Mouse (Mus musculus) neural tube, embryonic 13.5 days (tissue): ENCODE results near the gene Tle3. TPM values are rescaled to one million over a fixed set of nuclear protein-coding genes. Genes with fewer than 3 reads are reported as not detected.

Experiments used
- ATAC-seq: fragments of 200-750 bp; cut with Nextera tagmentation; 2 replicates; pipeline ENCODE4 v1.8.0; 2017; ENCODE audit warnings: low read depth, mild to moderate bottlenecking, moderate TSS enrichment, moderate library complexity
- H3K27ac ChIP-seq: fragments of 300-500 bp; sonication (generic); replicated peaks from 2 replicates; pipeline ENCODE4 v1.5.1; 2015; ENCODE audit warnings: moderate library complexity, mild to moderate bottlenecking, inconsistent platforms
- H3K27me3 ChIP-seq: fragments of 300-500 bp; sonication (generic); 2 replicates; pipeline ENCODE4 v1.6.1; 2015; ENCODE audit warnings: mild to moderate bottlenecking, inconsistent platforms
- H3K36me3 ChIP-seq: fragments of 300-500 bp; sonication (generic); 2 replicates; pipeline ENCODE4 v1.6.1; 2015; ENCODE audit warnings: mild to moderate bottlenecking, inconsistent platforms
- H3K4me1 ChIP-seq: fragments of 300-500 bp; sonication (generic); replicated peaks from 2 replicates; pipeline ENCODE4 v1.6.1; 2015; ENCODE audit warnings: inconsistent platforms
- H3K4me2 ChIP-seq: fragments of 300-500 bp; sonication (generic); 2 replicates; pipeline ENCODE4 v1.6.1; 2015; ENCODE audit warnings: inconsistent platforms, mild to moderate bottlenecking, moderate library complexity
- H3K4me3 ChIP-seq: fragments of 300-500 bp; sonication (generic); 2 replicates; pipeline ENCODE4 v1.5.1; 2015; ENCODE audit warnings: mild to moderate bottlenecking, inconsistent platforms
- H3K9ac ChIP-seq: fragments of 300-500 bp; sonication (generic); 2 replicates; pipeline ENCODE4 v1.6.1; 2015; ENCODE audit warnings: moderate library complexity, mild to moderate bottlenecking, inconsistent platforms
- H3K9me3 ChIP-seq: fragments of 300-500 bp; sonication (generic); 2 replicates; pipeline ENCODE4 v1.6.1; 2016; ENCODE audit warnings: inconsistent platforms
- WGBS: fragments of 180-500 bp; shearing (Covaris S2); methylation state at CpG from one replicate; pipeline ENCODE4 v1.1.7; 2015; 5-methylcytosine and 5-hydroxymethylcytosine counted together
- polyA plus RNA-seq: library from polyadenylated mRNA; unstranded; fragments of >200 nt; fragmentation: Nextera tagmentation; extraction: Ambion mirVana; gene quantifications from 2 replicates; pipeline ENCODE4 v1.2.1, GENCODE M21; 2015

Gene Tle3
- polyA plus RNA-seq, 1 experiment from 2014 or later: 31.1 TPM

DNA sequence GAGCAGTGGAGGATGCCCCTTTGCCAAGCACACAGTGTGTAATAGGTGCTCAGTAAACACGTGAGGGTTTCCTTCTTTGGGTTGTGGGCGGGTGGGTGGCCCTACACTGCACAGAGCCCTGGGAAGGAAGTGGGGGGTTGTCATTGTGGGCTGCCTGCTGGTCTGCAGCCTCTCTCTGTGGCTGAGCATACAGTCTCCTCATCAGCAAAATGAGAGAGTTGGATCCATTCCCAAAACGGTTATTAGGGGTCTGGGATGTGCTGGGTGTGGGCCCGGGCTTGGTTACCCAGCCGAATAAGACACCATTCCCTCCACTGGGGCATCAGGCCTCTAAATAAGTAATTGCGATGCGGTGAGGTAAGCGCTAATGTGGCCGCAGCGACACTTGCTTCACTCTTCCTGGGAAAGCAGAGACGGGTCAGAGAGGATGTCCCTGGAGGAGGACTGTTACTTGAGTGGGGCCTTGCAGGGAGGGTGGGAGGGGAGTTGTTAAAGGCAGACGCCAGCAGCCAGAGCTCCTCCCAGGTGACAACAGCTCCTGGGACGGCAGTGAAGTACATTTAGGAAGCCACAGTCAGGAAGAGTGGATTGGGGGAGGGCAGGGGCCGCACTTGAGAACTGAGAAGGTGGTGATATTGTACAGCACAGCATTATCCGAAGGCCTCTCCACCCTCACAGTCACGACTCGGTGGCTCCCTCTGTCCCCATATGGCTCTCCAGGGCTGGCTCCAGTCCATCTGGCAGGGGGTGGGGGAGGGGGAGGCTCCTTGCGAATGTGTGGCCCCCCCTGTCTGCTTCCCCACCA lies 8.3 kb downstream of the Tle3 start:
- peak; percentile 40 for ATAC-seq
- Histone ChIP-seq H3K36me3 (0 out of 2 replicates have a peak, but pooled peaks cover 14% of the 10 kb centered on the region), H3K27ac (peak overlapping the region; percentile 62), H3K9ac (peak overlapping the region; percentile 52), H3K27me3 (no peaks in the 10 kb centered on the region; the same call in 1 of the 2 replicates), H3K4me2 (peak overlapping the region; percentile 85), H3K4me3 (peak overlapping the region; percentile 5; the same call in 1 of the 2 replicates), H3K4me1 (peaks cover 100% of the 10 kb centered on the region), H3K9me3 (no peaks in the 10 kb centered on the region)
- WGBS: 8% methylated on average over 18 of the region's 18 CpGs

DNA sequence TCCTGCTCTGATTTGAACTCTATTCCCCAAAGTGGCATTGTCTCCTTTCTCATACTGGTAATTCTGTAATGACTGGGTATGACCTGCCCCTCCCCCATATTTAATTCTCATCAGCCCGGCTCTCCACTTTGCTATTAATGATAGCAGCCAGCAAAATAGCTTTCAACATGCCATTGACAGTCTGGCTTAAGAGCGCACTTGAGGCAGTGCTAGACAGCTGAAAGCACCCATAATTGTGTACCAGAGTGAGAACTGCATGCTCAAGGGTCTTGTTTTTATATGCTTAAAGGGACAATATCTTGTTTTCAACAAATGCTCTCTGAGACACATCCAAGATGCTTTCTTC lies 8.9 kb downstream of the Tle3 start:
- H3K4me3 ChIP-seq: peak overlapping the region; percentile 5; the same call in 1 of the 2 replicates
- peak overlapping the region; percentile 62 for H3K27ac ChIP-seq
- H3K36me3 ChIP-seq: 0 out of 2 replicates have a peak, but pooled peaks cover 14% of the 10 kb centered on the region
- ATAC-seq: 0 out of 2 replicates have a peak, but pooled peaks have one; percentile 2
- H3K9me3 ChIP-seq: no peaks in the 10 kb centered on the region
- H3K4me1 ChIP-seq: peaks cover 100% of the 10 kb centered on the region
- WGBS: 30% methylated on average over 2 of the region's 2 CpGs
- H3K27me3 ChIP-seq: no peaks in the 10 kb centered on the region; the same call in 1 of the 2 replicates
- peak overlapping the region; percentile 52; the same call in 1 of the 2 replicates for H3K9ac ChIP-seq
- H3K4me2 ChIP-seq: peak overlapping the region; percentile 85

DNA sequence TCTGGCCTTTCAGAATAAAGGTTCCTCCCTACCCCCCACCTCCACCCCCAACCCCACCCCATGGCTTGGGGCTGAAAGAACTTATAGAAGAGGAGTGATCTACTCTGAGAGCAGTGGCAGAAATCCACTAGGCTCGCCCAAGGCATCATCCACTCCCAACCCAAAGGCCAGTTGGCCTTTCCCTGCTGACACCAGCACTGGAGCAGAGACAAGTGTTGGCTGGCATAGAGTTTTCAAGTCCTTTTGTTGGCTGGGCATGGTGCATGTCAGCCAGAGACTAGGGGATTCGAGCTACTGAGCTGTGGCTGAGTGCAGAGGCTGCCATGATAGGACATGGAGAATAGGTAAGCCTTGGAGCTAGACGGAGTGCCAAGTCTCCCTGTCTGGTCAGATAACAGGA lies 9.3 kb downstream of the Tle3 start:
- 84% methylated on average over 3 of the region's 3 CpGs for WGBS

DNA sequence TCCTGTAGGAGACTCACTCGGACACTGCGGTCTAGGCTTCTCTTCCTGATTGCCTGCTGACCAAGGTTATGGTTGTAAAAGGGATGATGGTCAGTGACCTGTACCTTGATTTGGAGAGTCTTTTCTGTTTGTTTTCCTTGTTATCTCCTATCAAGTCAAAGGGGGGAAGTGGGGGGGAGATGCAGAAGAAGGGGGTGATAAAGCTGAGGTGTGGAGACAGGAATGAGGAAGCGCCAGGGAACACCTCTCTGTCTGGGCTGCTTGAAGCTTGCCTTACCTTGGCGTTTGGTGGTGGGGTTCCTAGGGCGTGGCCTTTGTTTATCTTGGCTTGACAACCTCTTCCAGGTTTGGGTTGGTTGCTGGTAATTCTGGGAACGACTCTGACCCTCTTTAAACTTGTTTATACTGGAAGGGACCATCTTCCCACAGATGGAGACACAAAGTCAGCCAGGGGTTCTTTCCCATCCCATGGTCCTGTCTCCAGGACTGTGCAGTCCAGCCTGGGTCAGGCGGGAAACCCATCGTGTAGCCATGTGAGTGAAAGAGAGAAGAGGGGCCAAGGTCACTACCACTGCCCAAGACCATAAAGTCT lies 10.5 kb downstream of the Tle3 start:
- WGBS: 78% methylated on average over 8 of the region's 8 CpGs
- no peak overlapping the region for H3K27ac ChIP-seq
- H3K4me3 ChIP-seq: no peak overlapping the region
- H3K9ac ChIP-seq: no peak overlapping the region
- H3K36me3 ChIP-seq: peaks cover 21% of the 10 kb centered on the region; the same call in 1 of the 2 replicates
- no peak for ATAC-seq
- H3K4me2 ChIP-seq: no peak overlapping the region
- H3K4me1 ChIP-seq: peaks cover 100% of the 10 kb centered on the region
- H3K9me3 ChIP-seq: no peaks in the 10 kb centered on the region
- H3K27me3 ChIP-seq: no peaks in the 10 kb centered on the region; the same call in 1 of the 2 replicates

More for the DNA sequence above, 9.3 kb downstream of the Tle3 start:
- H3K27me3 ChIP-seq: no peaks in the 10 kb centered on the region; the same call in 1 of the 2 replicates
- ATAC-seq: no peak
- H3K9ac ChIP-seq: 0 out of 2 replicates have a peak overlapping the region, but pooled peaks have one; percentile 5
- H3K9me3 ChIP-seq: no peaks in the 10 kb centered on the region
- H3K4me3 ChIP-seq: no peak overlapping the region
- peak overlapping the region; percentile 62 for H3K27ac ChIP-seq
- H3K4me2 ChIP-seq: peak overlapping the region; percentile 85
- peaks cover 100% of the 10 kb centered on the region for H3K4me1 ChIP-seq
- 0 out of 2 replicates have a peak, but pooled peaks cover 14% of the 10 kb centered on the region for H3K36me3 ChIP-seq

DNA sequence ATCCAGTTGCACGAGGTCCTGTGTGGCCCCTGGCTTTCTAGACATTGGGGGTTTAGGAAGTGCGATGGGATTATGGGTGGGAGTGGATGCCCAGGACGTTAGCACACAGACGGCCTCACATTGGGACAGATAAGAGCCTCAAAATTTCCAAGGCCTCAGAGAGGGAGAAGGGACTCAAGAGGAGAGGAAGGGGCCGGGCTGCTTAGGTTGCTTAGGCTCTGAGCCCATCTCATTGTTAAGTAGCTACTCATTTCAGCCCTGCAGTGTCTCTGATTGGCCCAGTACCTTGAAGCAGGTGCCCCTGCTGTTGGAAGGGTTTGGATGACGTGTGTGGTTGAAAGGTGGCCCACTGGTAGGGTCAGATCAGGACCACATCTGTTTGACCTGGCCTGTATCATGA lies 11.9 kb downstream of the Tle3 start:
- Histone ChIP-seq H3K36me3 (peaks cover 28% of the 10 kb centered on the region; the same call in 1 of the 2 replicates), H3K27ac (peak overlapping the region; percentile 28), H3K4me2 (peak overlapping the region; percentile 36; the same call in 1 of the 2 replicates), H3K4me1 (peaks cover 100% of the 10 kb centered on the region), H3K27me3 (no peaks in the 10 kb centered on the region; the same call in 1 of the 2 replicates), H3K4me3 (no peak overlapping the region), H3K9me3 (no peaks in the 10 kb centered on the region), H3K9ac (peak overlapping the region; percentile 46)
- 43% methylated on average over 6 of the region's 6 CpGs for WGBS
- no peak for ATAC-seq

DNA sequence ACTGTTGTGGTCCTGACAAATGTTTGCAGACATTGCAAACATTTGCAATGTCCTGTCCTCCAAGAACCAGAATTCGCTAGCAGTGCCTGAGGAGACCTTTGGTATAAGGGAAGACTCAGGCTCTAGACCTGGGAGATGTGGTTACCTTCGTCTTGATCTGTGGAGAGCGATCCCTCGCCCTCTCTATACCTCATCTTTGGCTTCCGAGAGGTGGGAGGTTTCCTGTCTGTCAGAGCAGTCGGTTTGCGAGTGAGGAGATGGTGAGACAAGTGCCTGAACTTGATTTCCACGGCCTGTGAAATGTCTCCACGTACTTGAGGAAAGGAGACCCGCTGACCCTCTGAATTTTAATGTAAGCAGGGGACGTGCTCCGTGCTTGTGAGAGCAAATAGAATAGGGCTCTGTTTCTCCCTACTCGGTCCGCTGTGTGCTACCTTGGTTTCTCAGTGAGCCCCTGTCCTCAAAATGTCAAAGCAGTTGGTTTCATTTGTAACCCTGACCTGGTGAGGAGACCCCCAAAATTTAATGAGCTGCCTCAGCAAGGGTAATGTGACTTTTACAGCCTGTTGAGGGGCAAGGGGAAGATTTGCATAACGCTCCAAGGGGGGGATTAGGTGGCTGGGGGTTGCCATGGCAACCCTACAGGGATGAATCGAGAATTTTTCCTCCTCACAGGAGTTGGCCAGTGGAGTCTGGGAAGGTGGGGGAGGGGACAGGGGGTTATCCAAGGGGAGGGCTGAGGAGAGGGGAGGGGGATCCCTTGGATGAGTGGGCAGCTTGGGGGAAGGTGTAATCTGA lies 12.7 kb downstream of the Tle3 start:
- peaks cover 100% of the 10 kb centered on the region for H3K4me1 ChIP-seq
- 7% methylated on average over 16 of the region's 16 CpGs for WGBS
- no peaks in the 10 kb centered on the region for H3K9me3 ChIP-seq
- no peak overlapping the region for H3K4me3 ChIP-seq
- H3K9ac ChIP-seq: peak overlapping the region; percentile 46; the same call in 1 of the 2 replicates
- H3K27me3 ChIP-seq: no peaks in the 10 kb centered on the region; the same call in 1 of the 2 replicates
- H3K36me3 ChIP-seq: peaks cover 35% of the 10 kb centered on the region
- H3K27ac ChIP-seq: peak overlapping the region; percentile 59; the same call in 1 of the 2 replicates
- peak overlapping the region; percentile 36 for H3K4me2 ChIP-seq
- peak; percentile 30 for ATAC-seq

DNA sequence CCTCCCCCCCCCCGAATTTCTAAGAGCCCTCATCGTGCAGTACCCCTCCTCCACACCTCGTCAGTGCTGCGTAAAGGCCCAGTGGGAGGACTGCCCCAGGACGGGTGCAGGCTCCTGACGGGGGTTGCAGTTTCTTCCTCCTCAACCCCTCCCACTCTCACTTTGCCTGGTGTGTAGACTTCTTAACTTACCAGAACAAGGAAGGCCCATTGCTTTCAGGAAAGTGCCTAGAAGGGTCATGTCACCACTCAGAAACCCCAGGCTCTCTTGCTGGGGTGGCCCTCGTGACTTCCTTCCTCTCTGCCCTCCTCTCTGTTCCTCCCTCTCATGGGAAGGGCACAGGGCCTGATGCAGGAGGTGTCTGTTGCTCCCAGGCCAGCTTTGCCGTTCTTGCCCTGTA lies 13.6 kb downstream of the Tle3 start:
- H3K9me3 ChIP-seq: no peaks in the 10 kb centered on the region
- WGBS: 4% methylated on average over 8 of the region's 8 CpGs
- H3K4me3 ChIP-seq: no peak overlapping the region
- no peak for ATAC-seq
- H3K9ac ChIP-seq: peak overlapping the region; percentile 18; the same call in 1 of the 2 replicates
- peak overlapping the region; percentile 36 for H3K4me2 ChIP-seq
- peak overlapping the region; percentile 59 for H3K27ac ChIP-seq
- H3K4me1 ChIP-seq: peaks cover 100% of the 10 kb centered on the region
- H3K36me3 ChIP-seq: peaks cover 44% of the 10 kb centered on the region
- H3K27me3 ChIP-seq: no peaks in the 10 kb centered on the region; the same call in 1 of the 2 replicates

DNA sequence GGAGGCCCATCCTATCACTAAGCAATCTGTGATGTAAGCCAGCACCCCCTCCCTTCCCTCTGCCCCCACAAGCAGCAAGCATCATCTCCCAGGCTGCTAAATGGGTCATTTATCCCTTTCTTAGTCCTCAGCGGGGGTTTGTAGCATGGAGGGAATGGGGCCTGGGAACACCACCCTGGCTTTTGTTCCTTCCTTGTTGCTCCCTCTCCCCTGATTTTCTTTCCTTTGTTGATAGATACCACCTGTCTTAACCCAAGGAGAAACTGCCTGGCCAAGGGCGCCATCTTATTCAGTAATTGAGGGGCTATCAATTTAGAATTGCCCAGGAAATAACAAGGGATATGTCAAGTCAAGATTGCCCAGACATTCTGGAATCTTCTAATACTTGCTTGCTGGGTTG lies 14.1 kb downstream of the Tle3 start:
- peak overlapping the region; percentile 59; the same call in 1 of the 2 replicates for H3K27ac ChIP-seq
- 27% methylated on average over 2 of the region's 2 CpGs for WGBS
- H3K27me3 ChIP-seq: no peaks in the 10 kb centered on the region; the same call in 1 of the 2 replicates
- peaks cover 100% of the 10 kb centered on the region for H3K4me1 ChIP-seq
- peak overlapping the region; percentile 36; the same call in 1 of the 2 replicates for H3K4me2 ChIP-seq
- H3K9me3 ChIP-seq: no peaks in the 10 kb centered on the region
- no peak overlapping the region for H3K4me3 ChIP-seq
- peaks cover 46% of the 10 kb centered on the region for H3K36me3 ChIP-seq
- ATAC-seq: no peak
- peak overlapping the region; percentile 18; the same call in 1 of the 2 replicates for H3K9ac ChIP-seq

DNA sequence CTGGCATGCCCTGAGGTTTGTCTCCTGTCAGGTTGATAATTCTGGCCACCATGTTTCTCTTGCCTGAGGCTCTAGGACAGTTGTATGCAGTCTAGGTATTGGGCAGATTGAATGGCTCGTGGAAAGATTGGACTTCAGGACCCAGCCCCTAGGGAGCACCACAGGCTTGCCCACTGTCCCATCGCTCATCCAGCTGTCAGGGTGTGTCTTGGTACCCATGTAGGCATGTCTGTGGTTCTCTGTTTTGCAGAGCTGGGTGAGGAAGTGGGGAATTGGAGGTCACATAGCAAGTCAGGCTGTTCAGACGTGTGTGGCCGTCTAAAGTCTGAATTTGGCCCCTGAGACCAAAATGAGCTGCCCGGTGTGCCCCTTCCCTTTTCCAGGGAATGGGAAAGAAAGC lies 15.6 kb downstream of the Tle3 start:
- Histone ChIP-seq H3K4me2 (no peak overlapping the region), H3K27me3 (no peaks in the 10 kb centered on the region), H3K4me1 (peaks cover 100% of the 10 kb centered on the region), H3K36me3 (peaks cover 32% of the 10 kb centered on the region), H3K27ac (no peak overlapping the region; the same call in 1 of the 2 replicates), H3K4me3 (no peak overlapping the region), H3K9ac (no peak overlapping the region), H3K9me3 (no peaks in the 10 kb centered on the region)
- WGBS: 73% methylated on average over 5 of the region's 5 CpGs
- ATAC-seq: no peak

DNA sequence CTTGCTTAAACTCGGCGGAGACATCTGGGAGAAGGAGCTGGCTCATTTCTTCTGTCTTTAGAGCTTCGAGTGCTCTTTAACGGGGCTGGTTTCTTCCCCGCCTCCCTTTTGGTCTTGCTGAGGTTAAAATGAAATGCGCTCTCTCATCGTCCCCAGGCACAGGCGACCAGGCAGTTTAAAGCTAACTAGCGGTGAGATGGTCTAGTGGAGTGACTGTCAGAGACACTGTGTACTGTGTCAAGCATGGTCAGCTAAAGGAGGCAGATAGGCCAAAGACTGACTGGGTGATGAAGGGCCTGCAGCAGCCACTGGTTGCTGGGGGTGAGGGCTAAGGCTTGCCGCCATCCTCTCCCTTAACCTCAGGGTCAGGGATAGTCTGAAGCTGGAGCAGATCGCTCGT lies 16.0 kb downstream of the Tle3 start:
- no peaks in the 10 kb centered on the region for H3K9me3 ChIP-seq
- no peak overlapping the region for H3K4me3 ChIP-seq
- H3K4me2 ChIP-seq: no peak overlapping the region
- H3K4me1 ChIP-seq: peaks cover 96% of the 10 kb centered on the region
- H3K27me3 ChIP-seq: peaks cover under 1% of the 10 kb centered on the region; the same call in 1 of the 2 replicates
- no peak overlapping the region; the same call in 1 of the 2 replicates for H3K27ac ChIP-seq
- no peak for ATAC-seq
- 55% methylated on average over 12 of the region's 12 CpGs for WGBS
- H3K36me3 ChIP-seq: peaks cover 33% of the 10 kb centered on the region
- no peak overlapping the region for H3K9ac ChIP-seq

DNA sequence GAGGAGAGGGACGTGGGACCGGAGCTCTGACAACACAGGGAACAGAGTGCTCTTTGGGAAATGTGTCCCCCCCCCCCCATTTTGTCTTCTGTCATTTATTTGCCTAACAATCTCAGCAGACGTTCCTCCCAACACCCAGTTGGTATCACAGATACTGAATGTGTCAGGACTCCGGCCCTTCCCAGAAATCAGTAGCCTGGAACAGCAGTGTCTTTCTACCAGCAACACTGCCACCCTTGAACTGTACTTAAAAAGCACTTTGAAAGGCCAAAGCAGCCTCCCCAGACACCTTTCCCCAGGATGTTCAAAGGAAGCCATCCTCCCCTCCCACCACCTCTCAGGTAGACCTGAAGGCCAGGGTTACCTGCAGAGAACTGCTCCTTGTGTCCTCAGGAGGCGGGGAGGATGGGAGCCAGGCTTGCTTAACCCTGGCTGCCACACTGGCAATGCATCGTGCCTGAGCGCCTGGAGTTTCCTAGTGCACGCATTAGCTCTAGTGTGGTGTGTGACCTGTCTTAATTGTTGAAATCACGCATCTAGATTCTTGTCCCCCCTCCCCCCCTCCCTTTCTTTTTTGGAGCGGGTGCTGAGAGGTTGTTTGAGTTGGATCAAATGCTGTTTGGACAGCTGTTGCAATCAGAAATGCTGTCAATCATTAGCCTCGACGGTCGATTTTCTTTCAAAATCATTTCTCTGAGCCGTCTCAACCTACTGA lies 16.7 kb downstream of the Tle3 start:
- no peak overlapping the region for H3K9ac ChIP-seq
- H3K4me3 ChIP-seq: no peak overlapping the region
- H3K27ac ChIP-seq: no peak overlapping the region
- peaks cover 90% of the 10 kb centered on the region for H3K4me1 ChIP-seq
- H3K9me3 ChIP-seq: no peaks in the 10 kb centered on the region
- 64% methylated on average over 13 of the region's 14 CpGs for WGBS
- no peak overlapping the region for H3K4me2 ChIP-seq
- no peak for ATAC-seq
- peaks cover 40% of the 10 kb centered on the region for H3K36me3 ChIP-seq
- peaks cover 5% of the 10 kb centered on the region; the same call in 1 of the 2 replicates for H3K27me3 ChIP-seq
